Mouse (Mus musculus) liver, embryonic 12.5 days (tissue): ENCODE results near the gene Pfkfb4. TPM values are rescaled to one million over a fixed set of nuclear protein-coding genes. Genes with fewer than 3 reads are reported as not detected.

Experiments used
- ATAC-seq: fragments of 200-750 bp; cut with Nextera tagmentation; 2 replicates; pipeline ENCODE4 v1.8.0; 2017; ENCODE audit warnings: moderate number of reproducible peaks, mild to moderate bottlenecking, moderate library complexity
- H3K27ac ChIP-seq: fragments of 300-500 bp; sonication (generic); 2 replicates; pipeline ENCODE4 v1.5.1; 2016; ENCODE audit warnings: mild to moderate bottlenecking
- H3K27me3 ChIP-seq: fragments of 300-500 bp; sonication (generic); replicated peaks from 2 replicates; pipeline ENCODE4 v1.6.1; 2016; ENCODE audit warnings: mild to moderate bottlenecking, moderate library complexity
- H3K36me3 ChIP-seq: fragments of 300-500 bp; sonication (generic); 2 replicates; pipeline ENCODE4 v1.6.1; 2016; ENCODE audit warnings: mild to moderate bottlenecking, moderate library complexity
- H3K4me1 ChIP-seq: fragments of 300-500 bp; sonication (generic); 2 replicates; pipeline ENCODE4 v1.6.1; 2016
- H3K4me2 ChIP-seq: fragments of 300-500 bp; sonication (generic); 2 replicates; pipeline ENCODE4 v1.6.1; 2016; ENCODE audit warnings: mild to moderate bottlenecking, moderate library complexity
- H3K4me3 ChIP-seq: fragments of 300-500 bp; sonication (generic); 2 replicates; pipeline ENCODE4 v1.5.1; 2016; ENCODE audit warnings: mild to moderate bottlenecking, moderate library complexity
- H3K9ac ChIP-seq: fragments of 300-500 bp; sonication (generic); 2 replicates; pipeline ENCODE4 v1.6.1; 2016; ENCODE audit warnings: mild to moderate bottlenecking, moderate library complexity
- H3K9me3 ChIP-seq: fragments of 300-500 bp; sonication (generic); replicated peaks from 2 replicates; pipeline ENCODE4 v1.6.1; 2016; ENCODE audit warnings: mild to moderate bottlenecking, moderate library complexity
- WGBS: fragments of 180-500 bp; shearing (Covaris S2); methylation state at CpG from one replicate; pipeline ENCODE4 v1.1.7; 2016; ENCODE audit not compliant: insufficient replicate concordance; 5-methylcytosine and 5-hydroxymethylcytosine counted together
- polyA plus RNA-seq: library from polyadenylated mRNA; unstranded; fragments of >200 nt; fragmentation: Nextera tagmentation; extraction: Ambion mirVana; gene quantifications from 2 replicates; pipeline ENCODE4 v1.2.1, GENCODE M21; 2016

Gene Pfkfb4
- polyA plus RNA-seq, 1 experiment from 2014 or later: 3.4 TPM

DNA sequence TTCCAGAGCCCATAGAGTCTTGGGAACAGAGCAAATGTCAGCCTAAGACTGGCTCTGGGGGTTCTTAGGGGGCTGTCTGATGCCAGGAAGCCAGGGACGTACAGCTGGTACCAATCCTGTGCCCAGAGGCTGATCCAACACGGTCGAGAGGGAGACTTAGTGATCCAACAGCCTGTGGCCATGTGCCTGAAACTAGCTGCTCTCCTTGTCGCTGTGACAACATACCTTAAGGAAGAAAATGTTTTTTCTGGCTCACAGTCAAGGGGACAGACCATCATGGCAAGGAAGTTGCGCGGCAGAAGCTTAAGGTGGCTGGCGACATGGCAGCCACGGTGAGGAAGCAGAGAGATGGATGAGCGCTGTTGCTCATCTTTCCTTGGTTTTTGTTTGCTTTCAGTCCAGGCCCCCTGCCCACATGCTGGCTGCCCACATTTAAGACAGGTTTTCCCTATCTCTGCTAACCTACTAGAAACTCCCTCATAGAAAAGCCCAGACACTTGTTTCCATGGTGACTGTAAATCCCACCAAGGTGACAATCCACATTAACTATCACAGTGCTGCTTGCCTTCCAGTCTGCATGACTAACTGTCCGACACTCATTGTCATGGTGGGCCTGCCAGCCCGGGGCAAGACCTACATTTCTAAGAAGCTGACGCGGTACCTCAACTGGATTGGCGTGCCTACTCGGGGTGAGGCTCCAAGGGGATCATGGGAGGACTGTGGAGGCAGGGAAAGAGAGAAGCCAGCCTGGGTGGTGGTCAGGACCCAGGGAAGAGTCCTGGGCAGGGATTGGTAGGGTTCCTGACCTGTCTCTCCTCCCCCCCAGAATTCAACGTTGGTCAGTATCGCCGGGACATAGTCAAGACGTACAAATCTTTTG is 6.9 kb downstream of the Pfkfb4 start:
- Histone ChIP-seq H3K4me2 (no peak overlapping the region), H3K4me3 (no peak overlapping the region), H3K27me3 (no peaks in the 10 kb centered on the region), H3K27ac (no peak overlapping the region; the same call in 1 of the 2 replicates), H3K9ac (no peak overlapping the region), H3K36me3 (0 out of 2 replicates have a peak, but pooled peaks cover 4% of the 10 kb centered on the region), H3K4me1 (peaks cover 40% of the 10 kb centered on the region), H3K9me3 (no peaks in the 10 kb centered on the region)
- no peak for ATAC-seq
- 69% methylated on average over 19 of the region's 19 CpGs for WGBS

DNA sequence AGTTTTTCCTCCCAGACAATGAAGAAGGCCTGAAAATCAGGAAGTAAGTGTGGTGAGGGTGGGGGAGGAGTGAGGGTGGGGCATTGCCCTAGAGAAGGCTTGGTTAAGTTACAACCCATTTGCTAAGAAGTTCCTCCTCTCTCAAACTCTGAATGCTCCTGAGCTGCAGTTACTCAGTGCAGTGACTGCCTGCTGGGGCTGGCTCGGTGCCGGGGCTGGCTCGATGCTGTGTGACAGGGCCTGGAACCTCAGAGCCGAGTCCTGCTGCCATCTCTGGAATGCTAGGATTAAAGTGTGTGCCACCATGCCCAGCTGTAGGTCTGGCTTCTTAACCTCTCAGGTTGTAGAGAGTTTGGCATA is 7.6 kb downstream of the Pfkfb4 start:
- WGBS: 46% methylated on average over 4 of the region's 4 CpGs
- no peaks in the 10 kb centered on the region for H3K9me3 ChIP-seq
- ATAC-seq: no peak
- H3K4me1 ChIP-seq: peaks cover 39% of the 10 kb centered on the region
- H3K4me2 ChIP-seq: no peak overlapping the region
- H3K27ac ChIP-seq: no peak overlapping the region; the same call in 1 of the 2 replicates
- H3K36me3 ChIP-seq: 0 out of 2 replicates have a peak, but pooled peaks cover 4% of the 10 kb centered on the region
- no peak overlapping the region for H3K4me3 ChIP-seq
- H3K9ac ChIP-seq: no peak overlapping the region
- no peaks in the 10 kb centered on the region for H3K27me3 ChIP-seq

DNA sequence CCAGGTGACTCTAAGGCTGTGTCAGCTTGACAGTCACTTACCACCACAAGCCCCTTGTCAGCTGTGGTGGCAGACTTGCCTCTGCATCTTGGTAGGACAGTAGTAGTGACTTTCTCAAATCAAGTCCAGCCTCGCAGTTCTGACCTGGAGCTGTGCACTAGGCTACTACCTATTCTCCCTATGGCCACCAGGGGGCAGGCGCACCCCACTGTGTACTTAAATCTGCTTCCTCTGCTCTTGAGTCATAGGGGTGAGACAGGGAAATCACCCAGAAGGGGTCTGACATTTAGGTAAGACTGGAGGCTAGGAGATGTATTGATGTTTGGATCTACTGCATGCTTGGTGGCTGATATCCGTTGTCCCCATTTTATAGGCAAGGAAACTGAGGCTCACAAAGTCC is 9.1 kb downstream of the Pfkfb4 start:
- peak; percentile 40; the same call in 1 of the 2 replicates for ATAC-seq
- 10% methylated on average over 3 of the region's 3 CpGs for WGBS

DNA sequence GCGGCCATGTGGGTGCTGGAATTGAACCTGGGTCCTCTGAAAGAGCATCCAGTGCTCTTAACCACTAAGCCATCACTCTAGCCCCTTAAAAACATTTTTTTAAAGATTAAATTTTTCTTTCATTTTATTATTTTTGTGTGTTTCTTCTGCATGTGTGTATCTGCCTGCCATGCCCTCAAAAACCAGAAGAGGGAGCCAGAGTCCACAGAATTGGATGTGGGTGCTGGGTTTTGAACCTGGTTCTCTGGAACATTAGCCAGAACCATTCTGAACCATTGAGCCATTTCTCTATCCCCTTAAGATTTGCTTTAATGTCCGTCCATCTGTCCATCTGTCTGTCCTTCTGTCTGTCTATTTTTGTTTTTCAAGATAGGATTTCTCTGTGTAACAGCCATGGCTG is 11.6 kb downstream of the Pfkfb4 start:
- H3K9me3 ChIP-seq: no peaks in the 10 kb centered on the region
- 37% methylated on average over 2 of the region's 2 CpGs for WGBS
- H3K9ac ChIP-seq: no peak overlapping the region
- no peak overlapping the region for H3K27ac ChIP-seq
- H3K4me3 ChIP-seq: no peak overlapping the region
- no peaks in the 10 kb centered on the region for H3K27me3 ChIP-seq
- H3K36me3 ChIP-seq: peaks cover 7% of the 10 kb centered on the region; the same call in 1 of the 2 replicates
- ATAC-seq: no peak
- peaks cover 32% of the 10 kb centered on the region for H3K4me1 ChIP-seq
- no peak overlapping the region for H3K4me2 ChIP-seq

More for the DNA sequence above, 9.1 kb downstream of the Pfkfb4 start:
- Histone ChIP-seq H3K27me3 (no peaks in the 10 kb centered on the region), H3K4me1 (peaks cover 28% of the 10 kb centered on the region), H3K4me3 (no peak overlapping the region), H3K27ac (no peak overlapping the region), H3K9me3 (no peaks in the 10 kb centered on the region), H3K4me2 (no peak overlapping the region), H3K9ac (no peak overlapping the region), H3K36me3 (0 out of 2 replicates have a peak, but pooled peaks cover 4% of the 10 kb centered on the region)

DNA sequence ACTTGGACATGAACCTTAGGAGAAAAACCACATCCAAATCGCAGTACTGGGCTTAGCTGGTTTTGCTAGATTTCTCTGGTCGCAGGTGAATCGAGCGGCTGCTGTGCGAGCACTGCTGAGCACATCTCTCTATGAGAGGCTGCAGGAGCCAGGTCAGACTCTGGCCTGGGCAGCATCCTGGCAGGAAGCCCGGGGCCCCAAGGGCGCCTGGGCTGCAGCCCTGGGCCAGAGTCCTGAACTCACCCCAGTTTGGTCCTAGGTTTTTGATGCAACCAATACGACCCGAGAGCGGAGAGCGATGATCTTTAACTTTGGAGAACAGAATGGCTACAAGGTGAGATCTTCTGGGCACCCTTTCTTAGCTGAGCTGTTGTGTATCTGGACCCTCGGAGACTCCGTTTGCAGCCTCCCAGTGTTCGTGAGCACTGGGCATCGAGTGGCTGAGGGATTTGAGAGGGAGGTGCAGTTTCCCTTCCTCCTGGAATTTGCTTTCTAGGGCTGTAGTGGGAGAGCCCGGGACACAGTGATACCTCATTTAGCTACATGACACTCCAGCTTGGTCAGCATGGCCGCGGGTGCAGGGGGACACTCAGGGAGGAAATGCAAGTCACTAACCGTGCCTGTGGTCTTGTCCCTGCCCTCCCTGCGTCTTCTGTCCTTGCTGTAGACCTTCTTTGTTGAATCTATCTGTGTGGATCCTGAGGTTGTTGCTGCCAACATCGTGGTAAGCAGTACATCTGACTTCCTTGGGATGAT is 15.6 kb downstream of the Pfkfb4 start:
- Histone ChIP-seq H3K36me3 (peaks cover 7% of the 10 kb centered on the region; the same call in 1 of the 2 replicates), H3K4me2 (no peak overlapping the region), H3K4me3 (no peak overlapping the region), H3K4me1 (peaks cover 36% of the 10 kb centered on the region), H3K9me3 (no peaks in the 10 kb centered on the region), H3K27me3 (no peaks in the 10 kb centered on the region), H3K27ac (no peak overlapping the region), H3K9ac (no peak overlapping the region)
- WGBS: 68% methylated on average over 21 of the region's 21 CpGs
- no peak for ATAC-seq

DNA sequence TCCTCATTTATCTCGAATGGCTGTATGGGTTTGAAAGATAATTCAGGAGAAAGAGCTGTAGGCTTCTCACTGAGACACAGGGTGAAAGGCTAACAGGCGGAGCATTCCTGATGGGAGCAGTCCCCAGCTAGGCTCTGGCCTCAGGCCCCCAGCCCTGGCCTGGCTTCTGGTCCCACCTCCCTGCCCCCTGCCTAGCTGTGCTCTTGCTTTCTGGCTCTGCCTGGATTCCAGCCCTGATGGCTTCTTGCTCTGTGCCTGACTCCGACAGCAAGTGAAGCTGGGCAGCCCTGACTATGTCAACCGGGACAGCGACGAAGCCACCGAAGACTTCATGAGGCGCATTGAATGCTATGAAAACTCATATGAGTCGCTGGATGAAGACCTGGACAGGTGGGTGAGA is 16.5 kb downstream of the Pfkfb4 start:
- H3K9me3 ChIP-seq: no peaks in the 10 kb centered on the region
- H3K9ac ChIP-seq: no peak overlapping the region
- H3K4me3 ChIP-seq: no peak overlapping the region
- no peak overlapping the region for H3K27ac ChIP-seq
- 73% methylated on average over 9 of the region's 9 CpGs for WGBS
- peaks cover 36% of the 10 kb centered on the region for H3K4me1 ChIP-seq
- H3K27me3 ChIP-seq: no peaks in the 10 kb centered on the region
- H3K4me2 ChIP-seq: no peak overlapping the region
- ATAC-seq: no peak
- H3K36me3 ChIP-seq: peaks cover 3% of the 10 kb centered on the region; the same call in 1 of the 2 replicates

DNA sequence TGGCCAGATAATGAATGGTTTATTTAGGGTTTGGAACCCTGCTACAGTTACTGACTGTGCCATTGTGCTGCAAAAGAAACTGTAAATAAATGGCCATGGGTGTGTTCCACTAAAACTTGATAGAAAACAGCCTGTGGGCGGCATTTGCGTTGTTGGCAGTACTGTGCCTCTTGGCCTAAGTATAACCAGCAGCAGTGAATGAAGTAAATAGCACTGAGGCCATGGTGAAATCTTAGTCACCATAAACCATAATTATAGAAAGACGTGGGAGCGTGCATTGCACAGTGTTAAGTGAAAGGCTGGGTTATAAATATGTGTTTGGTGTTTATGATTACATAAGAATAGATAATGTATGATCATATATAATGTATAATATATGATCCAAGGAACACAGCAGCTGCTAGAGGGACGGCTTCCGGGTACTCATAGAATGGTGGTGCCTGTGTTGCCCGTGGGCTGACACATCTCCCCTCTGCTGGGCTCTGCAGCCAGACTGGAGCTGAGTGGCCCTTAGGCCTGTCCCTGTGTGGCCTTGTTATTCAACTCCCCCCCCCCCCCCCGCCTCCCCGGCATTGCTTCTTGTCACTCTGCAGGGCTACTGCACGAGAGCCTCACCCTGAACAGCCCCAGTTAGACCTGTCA is 17.5 kb downstream of the Pfkfb4 start:
- Histone ChIP-seq H3K9ac (no peak overlapping the region), H3K4me2 (no peak overlapping the region), H3K9me3 (no peaks in the 10 kb centered on the region), H3K4me1 (peaks cover 40% of the 10 kb centered on the region), H3K4me3 (no peak overlapping the region), H3K27ac (no peak overlapping the region), H3K36me3 (peaks cover 3% of the 10 kb centered on the region; the same call in 1 of the 2 replicates), H3K27me3 (0 out of 2 replicates have a peak, but pooled peaks cover 1% of the 10 kb centered on the region)
- WGBS: 58% methylated on average over 10 of the region's 10 CpGs
- peak; percentile 22 for ATAC-seq

DNA sequence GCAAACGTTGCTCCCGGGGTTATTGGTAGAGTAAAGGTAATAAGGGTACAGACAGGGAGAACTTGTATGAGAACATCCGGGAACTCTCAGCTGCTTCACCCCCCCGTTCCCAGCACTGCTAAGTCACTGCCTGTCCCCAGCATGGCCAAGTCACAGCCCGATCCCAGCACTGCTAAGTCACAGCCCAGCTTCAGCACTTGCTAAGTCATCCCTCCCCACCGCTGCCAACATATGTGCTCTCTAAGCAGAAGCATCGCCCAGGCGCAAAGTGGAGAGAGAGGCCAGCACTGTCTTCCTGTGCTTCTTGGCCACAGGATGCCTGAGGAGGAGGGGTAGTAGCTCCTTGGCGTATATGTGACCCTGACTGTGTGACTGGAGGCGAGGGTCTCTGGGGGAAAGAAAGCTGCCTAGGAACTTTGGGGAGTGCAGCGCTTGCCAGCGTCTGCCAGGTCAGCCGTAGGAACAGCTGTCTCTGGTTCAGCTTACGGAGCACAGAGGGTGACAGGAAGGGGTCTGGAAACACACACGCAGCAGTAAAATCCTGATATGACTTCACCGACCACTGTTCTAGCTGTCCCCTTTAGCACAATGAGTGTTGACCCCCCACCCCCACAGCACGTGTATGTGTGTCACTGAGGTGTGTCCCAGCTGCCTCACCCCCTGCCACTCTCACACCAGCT is 18.2 kb downstream of the Pfkfb4 start:
- Histone ChIP-seq H3K27me3 (0 out of 2 replicates have a peak, but pooled peaks cover 3% of the 10 kb centered on the region), H3K9me3 (no peaks in the 10 kb centered on the region), H3K4me2 (peak overlapping the region; percentile 32; the same call in 1 of the 2 replicates), H3K27ac (peak overlapping the region; percentile 4; the same call in 1 of the 2 replicates), H3K36me3 (peaks cover 3% of the 10 kb centered on the region; the same call in 1 of the 2 replicates), H3K9ac (peak overlapping the region; percentile 18; the same call in 1 of the 2 replicates), H3K4me3 (no peak overlapping the region), H3K4me1 (peaks cover 47% of the 10 kb centered on the region)
- 29% methylated on average over 17 of the region's 17 CpGs for WGBS
- peak; percentile 84 for ATAC-seq

DNA sequence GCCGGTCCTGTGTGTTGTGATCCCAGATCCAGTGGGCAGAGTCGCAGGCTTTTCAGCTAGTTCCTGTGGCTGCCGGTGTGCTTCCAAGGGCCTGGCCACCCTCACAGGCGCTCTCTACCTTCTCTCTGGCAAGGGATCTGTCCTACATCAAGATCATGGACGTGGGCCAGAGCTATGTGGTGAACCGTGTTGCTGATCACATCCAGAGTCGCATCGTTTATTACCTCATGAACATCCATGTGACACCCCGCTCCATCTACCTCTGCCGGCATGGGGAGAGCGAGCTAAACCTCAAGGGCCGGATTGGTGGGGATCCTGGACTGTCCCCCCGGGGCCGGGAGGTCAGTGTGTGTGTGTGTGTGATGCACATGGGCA is 18.7 kb downstream of the Pfkfb4 start:
- H3K9me3 ChIP-seq: no peaks in the 10 kb centered on the region
- peak overlapping the region; percentile 32; the same call in 1 of the 2 replicates for H3K4me2 ChIP-seq
- 0 out of 2 replicates have a peak, but pooled peaks cover 3% of the 10 kb centered on the region for H3K27me3 ChIP-seq
- H3K4me3 ChIP-seq: no peak overlapping the region
- no peak for ATAC-seq
- no peak overlapping the region for H3K9ac ChIP-seq
- H3K36me3 ChIP-seq: peaks cover 3% of the 10 kb centered on the region; the same call in 1 of the 2 replicates
- 81% methylated on average over 14 of the region's 14 CpGs for WGBS
- H3K27ac ChIP-seq: 0 out of 2 replicates have a peak overlapping the region, but pooled peaks have one; percentile 4
- peaks cover 52% of the 10 kb centered on the region for H3K4me1 ChIP-seq

DNA sequence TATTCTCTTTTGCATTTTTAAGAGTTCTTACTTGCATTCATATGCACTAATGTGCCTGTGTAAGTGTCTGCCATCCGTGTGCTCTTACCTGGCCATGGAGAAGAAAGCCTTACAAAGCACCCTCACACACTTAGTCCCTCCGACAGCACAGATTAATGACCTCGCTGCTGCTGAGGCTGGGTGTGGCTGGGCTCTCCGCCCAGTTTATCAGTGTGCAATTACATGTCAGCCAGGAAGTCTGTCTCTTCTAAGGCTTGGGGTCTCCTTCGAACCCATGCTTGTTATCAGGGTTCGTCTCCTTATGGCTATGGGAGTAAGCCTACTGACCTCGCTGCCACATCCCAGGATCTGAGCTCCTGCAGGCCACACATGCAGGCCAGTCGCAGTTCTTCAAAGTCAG is 23.8 kb downstream of the Pfkfb4 start:
- Histone ChIP-seq H3K27me3 (0 out of 2 replicates have a peak, but pooled peaks cover 3% of the 10 kb centered on the region), H3K36me3 (no peaks in the 10 kb centered on the region), H3K27ac (peak overlapping the region; percentile 37; the same call in 1 of the 2 replicates), H3K4me3 (no peak overlapping the region), H3K9ac (no peak overlapping the region), H3K4me1 (peaks cover 47% of the 10 kb centered on the region), H3K4me2 (peak overlapping the region; percentile 45), H3K9me3 (no peaks in the 10 kb centered on the region)
- peak; percentile 69; the same call in 1 of the 2 replicates for ATAC-seq
- WGBS: 22% methylated on average over 8 of the region's 8 CpGs
